Mouse (Mus musculus) forebrain, embryonic 13.5 days (tissue): ENCODE measurements around the gene Agmat. TPM values are rescaled to one million over a fixed set of nuclear protein-coding genes. Genes with fewer than 3 reads are reported as not detected.

Source experiments
- ATAC-seq: fragments of 200-750 bp; cut with Nextera tagmentation; 2 replicates; pipeline ENCODE4 v1.8.0; 2017
- H3K27ac ChIP-seq: fragments of 300-500 bp; sonication (generic); 2 replicates; pipeline ENCODE4 v1.5.1; 2015; ENCODE audit warnings: inconsistent platforms, mild to moderate bottlenecking, moderate library complexity
- H3K27me3 ChIP-seq: fragments of 300-500 bp; sonication (generic); 2 replicates; pipeline ENCODE4 v1.6.1; 2015; ENCODE audit warnings: mild to moderate bottlenecking, inconsistent platforms
- H3K36me3 ChIP-seq: fragments of 300-500 bp; sonication (generic); 2 replicates; pipeline ENCODE4 v1.6.1; 2015; ENCODE audit warnings: mild to moderate bottlenecking, inconsistent platforms; ENCODE audit not compliant: poor library complexity, severe bottlenecking
- H3K4me1 ChIP-seq: fragments of 300-500 bp; sonication (generic); 2 replicates; pipeline ENCODE4 v1.6.1; 2015; ENCODE audit warnings: inconsistent platforms
- H3K4me2 ChIP-seq: fragments of 300-500 bp; sonication (generic); 2 replicates; pipeline ENCODE4 v1.6.1; 2015; ENCODE audit warnings: inconsistent platforms, mild to moderate bottlenecking, moderate library complexity
- H3K4me3 ChIP-seq: fragments of 300-500 bp; sonication (generic); 2 replicates; pipeline ENCODE4 v1.5.1; 2015; ENCODE audit warnings: mild to moderate bottlenecking, inconsistent platforms
- H3K9ac ChIP-seq: fragments of 300-500 bp; sonication (generic); 2 replicates; pipeline ENCODE4 v1.6.1; 2015; ENCODE audit warnings: mild to moderate bottlenecking, inconsistent platforms
- H3K9me3 ChIP-seq: fragments of 300-500 bp; sonication (generic); replicated peaks from 2 replicates; pipeline ENCODE4 v1.6.1; 2016; ENCODE audit warnings: inconsistent platforms
- WGBS: fragments of 180-500 bp; shearing (Covaris S2); methylation state at CpG from one replicate; pipeline ENCODE4 v1.1.7; 2015; 5-methylcytosine and 5-hydroxymethylcytosine counted together
- polyA plus RNA-seq: library from polyadenylated mRNA; unstranded; fragments of >200 nt; fragmentation: Nextera tagmentation; extraction: Ambion mirVana; gene quantifications from 2 replicates; pipeline ENCODE4 v1.2.1, GENCODE M21; 2015

Gene Agmat
- polyA plus RNA-seq, 1 experiment from 2014 or later: not detected

GRCm38 (mm10) chr4:141741856-141742255 is 4.6 kb upstream of the Agmat start:
- Histone ChIP-seq H3K36me3 (no peaks in the 10 kb centered on the region), H3K4me2 (no peak overlapping the region), H3K9me3 (no peaks in the 10 kb centered on the region), H3K9ac (no peak overlapping the region), H3K27me3 (no peaks in the 10 kb centered on the region), H3K4me1 (no peaks in the 10 kb centered on the region), H3K4me3 (no peak overlapping the region), H3K27ac (no peak overlapping the region)
- no peak for ATAC-seq
- WGBS: 67% methylated on average over 9 of the region's 9 CpGs

GRCm38 (mm10) chr4:141742381-141742780 is 4.1 kb upstream of the Agmat start:
- no peak overlapping the region for H3K27ac ChIP-seq
- H3K4me1 ChIP-seq: no peaks in the 10 kb centered on the region
- no peaks in the 10 kb centered on the region for H3K27me3 ChIP-seq
- no peak for ATAC-seq
- H3K4me2 ChIP-seq: no peak overlapping the region
- no peak overlapping the region for H3K9ac ChIP-seq
- no peak overlapping the region for H3K4me3 ChIP-seq
- WGBS: 86% methylated on average over 4 of the region's 4 CpGs
- no peaks in the 10 kb centered on the region for H3K36me3 ChIP-seq
- no peaks in the 10 kb centered on the region for H3K9me3 ChIP-seq

GRCm38 (mm10) chr4:141749557-141749956 is 3.1 kb downstream of the Agmat start:
- 45% methylated on average over 11 of the region's 11 CpGs for WGBS
- no peaks in the 10 kb centered on the region for H3K27me3 ChIP-seq
- H3K9me3 ChIP-seq: no peaks in the 10 kb centered on the region
- ATAC-seq: no peak
- no peak overlapping the region for H3K27ac ChIP-seq
- no peaks in the 10 kb centered on the region for H3K36me3 ChIP-seq
- no peak overlapping the region for H3K9ac ChIP-seq
- H3K4me3 ChIP-seq: no peak overlapping the region
- H3K4me1 ChIP-seq: no peaks in the 10 kb centered on the region
- H3K4me2 ChIP-seq: no peak overlapping the region

GRCm38 (mm10) chr4:141750826-141751225 is 4.4 kb downstream of the Agmat start:
- WGBS: 73% methylated on average over 3 of the region's 3 CpGs
- Histone ChIP-seq H3K27ac (no peak overlapping the region), H3K9ac (no peak overlapping the region), H3K9me3 (no peaks in the 10 kb centered on the region), H3K4me2 (no peak overlapping the region), H3K4me3 (no peak overlapping the region), H3K4me1 (no peaks in the 10 kb centered on the region), H3K36me3 (no peaks in the 10 kb centered on the region), H3K27me3 (no peaks in the 10 kb centered on the region)
- ATAC-seq: no peak

- no peak overlapping the region for H3K9ac ChIP-seq
- H3K9me3 ChIP-seq: no peaks in the 10 kb centered on the region
- no peak overlapping the region for H3K4me2 ChIP-seq
- H3K4me3 ChIP-seq: no peak overlapping the region
- H3K27me3 ChIP-seq: no peaks in the 10 kb centered on the region
- ATAC-seq: no peak
- H3K36me3 ChIP-seq: no peaks in the 10 kb centered on the region
- H3K27ac ChIP-seq: no peak overlapping the region
- 54% methylated on average over 4 of the region's 4 CpGs for WGBS
- H3K4me1 ChIP-seq: no peaks in the 10 kb centered on the region
Measured at GRCm38 (mm10) chr4:141751419-141752075, 5.1 kb downstream of the Agmat start.

- Histone ChIP-seq H3K27ac (no peak overlapping the region), H3K36me3 (no peaks in the 10 kb centered on the region), H3K27me3 (no peaks in the 10 kb centered on the region), H3K4me3 (no peak overlapping the region), H3K9ac (no peak overlapping the region), H3K4me2 (no peak overlapping the region), H3K4me1 (no peaks in the 10 kb centered on the region), H3K9me3 (no peaks in the 10 kb centered on the region)
- no peak for ATAC-seq
- 25% methylated on average over 4 of the region's 4 CpGs for WGBS
Measured at GRCm38 (mm10) chr4:141752076-141752421, 5.6 kb downstream of the Agmat start.

- WGBS: 92% methylated on average over 19 of the region's 19 CpGs
- Histone ChIP-seq H3K27ac (no peak overlapping the region), H3K4me1 (no peaks in the 10 kb centered on the region), H3K4me3 (no peak overlapping the region), H3K27me3 (no peaks in the 10 kb centered on the region), H3K9ac (no peak overlapping the region), H3K36me3 (0 out of 2 replicates have a peak, but pooled peaks cover 3% of the 10 kb centered on the region), H3K4me2 (no peak overlapping the region), H3K9me3 (no peaks in the 10 kb centered on the region)
- no peak for ATAC-seq
Measured at GRCm38 (mm10) chr4:141755375-141755930, 9.0 kb downstream of the Agmat start.

- 98% methylated on average over 3 of the region's 3 CpGs for WGBS
- no peak overlapping the region for H3K9ac ChIP-seq
- no peak for ATAC-seq
- no peaks in the 10 kb centered on the region for H3K27me3 ChIP-seq
- H3K4me1 ChIP-seq: no peaks in the 10 kb centered on the region
- peaks cover 17% of the 10 kb centered on the region for H3K36me3 ChIP-seq
- no peak overlapping the region for H3K4me2 ChIP-seq
- no peaks in the 10 kb centered on the region for H3K9me3 ChIP-seq
- H3K4me3 ChIP-seq: no peak overlapping the region
- H3K27ac ChIP-seq: no peak overlapping the region
Measured at GRCm38 (mm10) chr4:141757124-141757523, 10.7 kb downstream of the Agmat start.

- 81% methylated on average over 6 of the region's 6 CpGs for WGBS
- Histone ChIP-seq H3K36me3 (peaks cover 36% of the 10 kb centered on the region), H3K4me2 (no peak overlapping the region), H3K27ac (no peak overlapping the region), H3K9me3 (no peaks in the 10 kb centered on the region), H3K4me3 (no peak overlapping the region), H3K9ac (no peak overlapping the region), H3K27me3 (no peaks in the 10 kb centered on the region), H3K4me1 (no peaks in the 10 kb centered on the region)
- no peak for ATAC-seq
Measured at GRCm38 (mm10) chr4:141758874-141759542, 12.5 kb downstream of the Agmat start.

- peaks cover 51% of the 10 kb centered on the region for H3K36me3 ChIP-seq
- H3K4me3 ChIP-seq: no peak overlapping the region
- 86% methylated on average over 4 of the region's 4 CpGs for WGBS
- no peaks in the 10 kb centered on the region for H3K27me3 ChIP-seq
- no peak overlapping the region for H3K9ac ChIP-seq
- no peak overlapping the region for H3K27ac ChIP-seq
- H3K4me2 ChIP-seq: no peak overlapping the region
- no peaks in the 10 kb centered on the region for H3K9me3 ChIP-seq
- H3K4me1 ChIP-seq: peaks cover 2% of the 10 kb centered on the region
- no peak for ATAC-seq
Measured at GRCm38 (mm10) chr4:141760942-141761341, 14.5 kb downstream of the Agmat start.

GRCm38 (mm10) chr4:141762102-141762598 is 15.7 kb downstream of the Agmat start:
- Histone ChIP-seq H3K4me2 (no peak overlapping the region), H3K27ac (no peak overlapping the region), H3K36me3 (peaks cover 63% of the 10 kb centered on the region), H3K4me1 (peaks cover 14% of the 10 kb centered on the region), H3K9me3 (no peaks in the 10 kb centered on the region), H3K9ac (no peak overlapping the region), H3K27me3 (no peaks in the 10 kb centered on the region), H3K4me3 (no peak overlapping the region)
- 94% methylated on average over 13 of the region's 13 CpGs for WGBS
- ATAC-seq: no peak

GRCm38 (mm10) chr4:141763476-141763875 is 17.0 kb downstream of the Agmat start:
- Histone ChIP-seq H3K4me2 (no peak overlapping the region), H3K27ac (no peak overlapping the region), H3K4me1 (peaks cover 22% of the 10 kb centered on the region), H3K36me3 (peaks cover 76% of the 10 kb centered on the region), H3K27me3 (no peaks in the 10 kb centered on the region), H3K4me3 (no peak overlapping the region), H3K9ac (no peak overlapping the region), H3K9me3 (no peaks in the 10 kb centered on the region)
- 95% methylated on average over 12 of the region's 12 CpGs for WGBS
- no peak for ATAC-seq
